Mouse (Mus musculus) neural tube, embryonic 13.5 days (tissue): ENCODE measurements around the gene Mfsd14b. TPM values are rescaled to one million over a fixed set of nuclear protein-coding genes. Genes with fewer than 3 reads are reported as not detected.

Experiments used
- ATAC-seq: fragments of 200-750 bp; cut with Nextera tagmentation; 2 replicates; pipeline ENCODE4 v1.8.0; 2017; ENCODE audit warnings: low read depth, mild to moderate bottlenecking, moderate TSS enrichment, moderate library complexity
- H3K27ac ChIP-seq: fragments of 300-500 bp; sonication (generic); replicated peaks from 2 replicates; pipeline ENCODE4 v1.5.1; 2015; ENCODE audit warnings: moderate library complexity, mild to moderate bottlenecking, inconsistent platforms
- H3K27me3 ChIP-seq: fragments of 300-500 bp; sonication (generic); 2 replicates; pipeline ENCODE4 v1.6.1; 2015; ENCODE audit warnings: mild to moderate bottlenecking, inconsistent platforms
- H3K36me3 ChIP-seq: fragments of 300-500 bp; sonication (generic); 2 replicates; pipeline ENCODE4 v1.6.1; 2015; ENCODE audit warnings: mild to moderate bottlenecking, inconsistent platforms
- H3K4me1 ChIP-seq: fragments of 300-500 bp; sonication (generic); replicated peaks from 2 replicates; pipeline ENCODE4 v1.6.1; 2015; ENCODE audit warnings: inconsistent platforms
- H3K4me2 ChIP-seq: fragments of 300-500 bp; sonication (generic); 2 replicates; pipeline ENCODE4 v1.6.1; 2015; ENCODE audit warnings: inconsistent platforms, mild to moderate bottlenecking, moderate library complexity
- H3K4me3 ChIP-seq: fragments of 300-500 bp; sonication (generic); 2 replicates; pipeline ENCODE4 v1.5.1; 2015; ENCODE audit warnings: mild to moderate bottlenecking, inconsistent platforms
- H3K9ac ChIP-seq: fragments of 300-500 bp; sonication (generic); 2 replicates; pipeline ENCODE4 v1.6.1; 2015; ENCODE audit warnings: moderate library complexity, mild to moderate bottlenecking, inconsistent platforms
- H3K9me3 ChIP-seq: fragments of 300-500 bp; sonication (generic); 2 replicates; pipeline ENCODE4 v1.6.1; 2016; ENCODE audit warnings: inconsistent platforms
- WGBS: fragments of 180-500 bp; shearing (Covaris S2); methylation state at CpG from one replicate; pipeline ENCODE4 v1.1.7; 2015; 5-methylcytosine and 5-hydroxymethylcytosine counted together
- polyA plus RNA-seq: library from polyadenylated mRNA; unstranded; fragments of >200 nt; fragmentation: Nextera tagmentation; extraction: Ambion mirVana; gene quantifications from 2 replicates; pipeline ENCODE4 v1.2.1, GENCODE M21; 2015

Mfsd14b gene
- 31.1 and 32.1 TPM in 2 replicates for polyA plus RNA-seq

GRCm38 (mm10) chr13:65112459-65113110, at the start of gene Mfsd14b:
Mfsd14b (minus strand) TSS chr13:65112975.
- H3K9me3 ChIP-seq: peaks cover 4% of the 10 kb centered on the region; the same call in 1 of the 2 replicates
- H3K4me3 ChIP-seq: peak within 1 kb of the TSS; percentile 88
- H3K4me1 ChIP-seq: peaks cover 23% of the 10 kb centered on the region
- no peaks in the 10 kb centered on the region for H3K27me3 ChIP-seq
- no peaks in the 10 kb centered on the region for H3K36me3 ChIP-seq
- under 1% methylated on average over 60 of the region's 60 CpGs for WGBS
- peak; percentile 99 for ATAC-seq
- peak within 1 kb of the TSS; percentile 83 for H3K4me2 ChIP-seq
- peak within 1 kb of the TSS; percentile 95 for H3K9ac ChIP-seq
- H3K27ac ChIP-seq: peak within 1 kb of the TSS; percentile 89

- Histone ChIP-seq H3K9ac (no peak within 1 kb of the TSS), H3K9me3 (0 out of 2 replicates have a peak, but pooled peaks cover 3% of the 10 kb centered on the region), H3K27me3 (no peaks in the 10 kb centered on the region), H3K4me2 (no peak within 1 kb of the TSS), H3K4me3 (no peak within 1 kb of the TSS), H3K36me3 (no peaks in the 10 kb centered on the region), H3K27ac (no peak within 1 kb of the TSS), H3K4me1 (no peaks in the 10 kb centered on the region)
- 76% methylated on average over 1 of the region's 1 CpGs for WGBS
- ATAC-seq: no peak
These were observed 37.2 kb upstream of the Mfsd14b start, which contains the start of gene Olfr466 for GRCm38 (mm10) chr13:65149940-65150339. Olfr466 (plus strand) TSS chr13:65150240.

- Histone ChIP-seq H3K27ac (no peak within 1 kb of the TSS), H3K4me3 (no peak within 1 kb of the TSS), H3K9me3 (no peaks in the 10 kb centered on the region), H3K4me1 (no peaks in the 10 kb centered on the region), H3K9ac (no peak within 1 kb of the TSS), H3K36me3 (no peaks in the 10 kb centered on the region), H3K27me3 (no peaks in the 10 kb centered on the region), H3K4me2 (no peak within 1 kb of the TSS)
- no peak for ATAC-seq
- WGBS: 88% methylated on average over 4 of the region's 4 CpGs
These were observed 25.0 kb upstream of the Mfsd14b start, which contains the start of gene Olfr465-ps1 for GRCm38 (mm10) chr13:65137789-65138188. Olfr465-ps1 (plus strand) TSS chr13:65138089.

GRCm38 (mm10) chr13:65127063-65127847, 14.5 kb upstream of the Mfsd14b start:
- WGBS: 71% methylated on average over 3 of the region's 3 CpGs
- no peak overlapping the region for H3K9ac ChIP-seq
- no peak overlapping the region for H3K4me3 ChIP-seq
- ATAC-seq: no peak
- no peaks in the 10 kb centered on the region for H3K27me3 ChIP-seq
- H3K4me1 ChIP-seq: no peaks in the 10 kb centered on the region
- H3K36me3 ChIP-seq: no peaks in the 10 kb centered on the region
- no peak overlapping the region for H3K27ac ChIP-seq
- H3K4me2 ChIP-seq: no peak overlapping the region
- H3K9me3 ChIP-seq: 0 out of 2 replicates have a peak, but pooled peaks cover 5% of the 10 kb centered on the region

- H3K27me3 ChIP-seq: no peaks in the 10 kb centered on the region
- no peaks in the 10 kb centered on the region for H3K36me3 ChIP-seq
- no peaks in the 10 kb centered on the region for H3K9me3 ChIP-seq
- WGBS: 84% methylated on average over 1 of the region's 1 CpGs
- no peak overlapping the region for H3K27ac ChIP-seq
- H3K9ac ChIP-seq: no peak overlapping the region
- no peak for ATAC-seq
- H3K4me1 ChIP-seq: no peaks in the 10 kb centered on the region
- H3K4me2 ChIP-seq: no peak overlapping the region
- H3K4me3 ChIP-seq: no peak overlapping the region
These were observed 9.3 kb upstream of the Mfsd14b start for GRCm38 (mm10) chr13:65122111-65122510.

- no peak for ATAC-seq
- Histone ChIP-seq H3K27me3 (no peaks in the 10 kb centered on the region), H3K36me3 (no peaks in the 10 kb centered on the region), H3K27ac (no peak overlapping the region), H3K4me2 (no peak overlapping the region), H3K9ac (no peak overlapping the region), H3K4me3 (no peak overlapping the region), H3K9me3 (no peaks in the 10 kb centered on the region), H3K4me1 (no peaks in the 10 kb centered on the region)
- WGBS: 74% methylated on average over 3 of the region's 3 CpGs
These were observed 8.2 kb upstream of the Mfsd14b start for GRCm38 (mm10) chr13:65120984-65121383.

- ATAC-seq: peak; percentile 74
- Histone ChIP-seq H3K4me3 (peak overlapping the region; percentile 88), H3K9ac (peak overlapping the region; percentile 95), H3K4me2 (peak overlapping the region; percentile 83), H3K27ac (peak overlapping the region; percentile 89), H3K27me3 (no peaks in the 10 kb centered on the region), H3K36me3 (no peaks in the 10 kb centered on the region), H3K9me3 (no peaks in the 10 kb centered on the region), H3K4me1 (peaks cover 23% of the 10 kb centered on the region)
- WGBS: 62% methylated on average over 3 of the region's 3 CpGs
These were observed 464 bp upstream of the Mfsd14b start for GRCm38 (mm10) chr13:65113239-65113638.

GRCm38 (mm10) chr13:65111961-65112360, 814 bp downstream of the Mfsd14b start:
- WGBS: 2% methylated on average over 5 of the region's 5 CpGs
- H3K4me1 ChIP-seq: peaks cover 23% of the 10 kb centered on the region
- H3K36me3 ChIP-seq: no peaks in the 10 kb centered on the region
- H3K27me3 ChIP-seq: no peaks in the 10 kb centered on the region
- peak overlapping the region; percentile 89 for H3K27ac ChIP-seq
- H3K9ac ChIP-seq: peak overlapping the region; percentile 95
- H3K4me3 ChIP-seq: peak overlapping the region; percentile 88
- peak overlapping the region; percentile 83 for H3K4me2 ChIP-seq
- ATAC-seq: no peak
- H3K9me3 ChIP-seq: peaks cover 5% of the 10 kb centered on the region; the same call in 1 of the 2 replicates

GRCm38 (mm10) chr13:65101232-65101631, 11.5 kb downstream of the Mfsd14b start:
- ATAC-seq: no peak
- Histone ChIP-seq H3K27me3 (no peaks in the 10 kb centered on the region), H3K4me1 (no peaks in the 10 kb centered on the region), H3K4me2 (no peak overlapping the region), H3K4me3 (no peak overlapping the region), H3K27ac (no peak overlapping the region), H3K36me3 (peaks cover 8% of the 10 kb centered on the region), H3K9me3 (peaks cover 57% of the 10 kb centered on the region), H3K9ac (no peak overlapping the region)
- WGBS: 96% methylated on average over 3 of the region's 3 CpGs

GRCm38 (mm10) chr13:65100678-65101077, 12.1 kb downstream of the Mfsd14b start:
- H3K27me3 ChIP-seq: no peaks in the 10 kb centered on the region
- H3K4me2 ChIP-seq: no peak overlapping the region
- peaks cover 8% of the 10 kb centered on the region for H3K36me3 ChIP-seq
- ATAC-seq: no peak
- WGBS: 98% methylated on average over 9 of the region's 9 CpGs
- no peak overlapping the region for H3K27ac ChIP-seq
- no peak overlapping the region for H3K4me3 ChIP-seq
- peaks cover 54% of the 10 kb centered on the region for H3K9me3 ChIP-seq
- no peak overlapping the region for H3K9ac ChIP-seq
- no peaks in the 10 kb centered on the region for H3K4me1 ChIP-seq

- Histone ChIP-seq H3K9ac (no peak overlapping the region), H3K36me3 (peaks cover 18% of the 10 kb centered on the region), H3K27ac (no peak overlapping the region), H3K9me3 (peaks cover 25% of the 10 kb centered on the region), H3K4me2 (no peak overlapping the region), H3K4me1 (no peaks in the 10 kb centered on the region), H3K27me3 (no peaks in the 10 kb centered on the region), H3K4me3 (no peak overlapping the region)
- no peak for ATAC-seq
These were observed 15.8 kb downstream of the Mfsd14b start for GRCm38 (mm10) chr13:65097018-65097417.

GRCm38 (mm10) chr13:65095923-65096322, 16.9 kb downstream of the Mfsd14b start:
- H3K9ac ChIP-seq: no peak overlapping the region
- no peak overlapping the region for H3K4me3 ChIP-seq
- peaks cover 23% of the 10 kb centered on the region for H3K36me3 ChIP-seq
- no peaks in the 10 kb centered on the region for H3K27me3 ChIP-seq
- no peaks in the 10 kb centered on the region for H3K4me1 ChIP-seq
- ATAC-seq: no peak
- H3K27ac ChIP-seq: no peak overlapping the region
- H3K4me2 ChIP-seq: no peak overlapping the region
- H3K9me3 ChIP-seq: peaks cover 17% of the 10 kb centered on the region
- 91% methylated on average over 4 of the region's 4 CpGs for WGBS
